Comparison of ENCODE assay signal across 9 mouse cellular contexts in the genomic region with DNA sequence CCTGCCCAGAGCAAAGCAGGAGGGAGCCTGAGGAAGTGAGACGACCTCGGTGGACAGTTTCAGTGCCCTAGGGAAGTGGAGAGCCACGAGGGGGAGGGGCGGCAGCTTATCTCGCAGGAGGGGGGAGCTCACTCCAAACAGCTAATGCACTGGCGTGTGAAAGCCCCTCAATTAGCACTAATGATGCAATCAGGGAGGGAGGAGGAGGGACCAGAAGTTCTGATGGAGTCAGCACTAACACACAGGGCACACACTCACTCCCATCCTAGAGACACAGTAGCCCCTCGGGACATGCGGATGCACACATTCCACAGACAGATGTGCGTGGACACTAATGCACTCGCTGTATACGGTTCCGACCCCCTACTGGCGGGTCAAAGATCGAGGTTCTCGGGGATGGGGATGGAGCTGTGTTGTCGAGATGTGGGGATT. TPM values are rescaled to one million over a fixed set of nuclear protein-coding genes. Genes with fewer than 3 reads are reported as not detected.
DNase-seq lines count a peak whose midpoint lies in the region; ATAC-seq lines count a peak whose summit lies in the region.
"Had no signal": no experiment of that assay in that cellular context is flagged by ENCODE, and none has a peak within 500 bp of the region (broad histone marks: within the 10 kb centered on the region; RNA-seq: fewer than 3 reads in every experiment).

No protein-coding gene starts in this region.

- under 1% methylated on average over 16 of the region's 16 CpGs for WGBS in forebrain, embryonic 11.5 days
- WGBS in hindbrain, embryonic 10.5 days = under 1% methylated on average over 16 of the region's 16 CpGs
- WGBS in limb, embryonic 11.5 days = under 1% methylated on average over 16 of the region's 16 CpGs
- 3% methylated on average over 16 of the region's 16 CpGs for WGBS in stomach, embryonic 16.5 days

- H3K4me3 ChIP-seq in forebrain, embryonic 11.5 days (ENCODE audit: low read depth, low read length) = peak overlapping the region; percentile 69
- H3K4me3 ChIP-seq in hindbrain, embryonic 10.5 days = peak overlapping the region; percentile 80
- H3K4me3 ChIP-seq in limb, embryonic 11.5 days (ENCODE audit: low read depth, low read length) = peak overlapping the region; percentile 65
- H3K4me3 ChIP-seq in stomach, embryonic 16.5 days (replicated peaks; ENCODE audit: low read length) = peak overlapping the region; percentile 84

- H3K9me3 ChIP-seq in forebrain, embryonic 11.5 days (ENCODE audit: control insufficient read depth, low read length) = no peaks in the 10 kb centered on the region
- H3K9me3 ChIP-seq in hindbrain, embryonic 10.5 days = no peaks in the 10 kb centered on the region
- H3K9me3 ChIP-seq in limb, embryonic 11.5 days (ENCODE audit: control insufficient read depth, low read length) = no peaks in the 10 kb centered on the region
- H3K9me3 ChIP-seq in stomach, embryonic 16.5 days (replicated peaks; ENCODE audit: control insufficient read depth, low read length) = no peaks in the 10 kb centered on the region

- intact Hi-C loops in gastrocnemius, postnatal 36 days (cut with DNase I) = loop anchor here (5.0 kb wide), 2 partner anchors 38 to 87 kb away; no protein-coding TSS in a partner anchor

- no peaks in the 10 kb centered on the region for H3K36me3 ChIP-seq in forebrain, embryonic 11.5 days (ENCODE audit: control insufficient read depth, insufficient read depth, low read length)
- H3K36me3 ChIP-seq in hindbrain, embryonic 10.5 days = no peaks in the 10 kb centered on the region
- H3K36me3 ChIP-seq in limb, embryonic 11.5 days (ENCODE audit: control insufficient read depth, insufficient read depth, low read length) = no peaks in the 10 kb centered on the region
- H3K36me3 ChIP-seq in stomach, embryonic 16.5 days (ENCODE audit: control insufficient read depth, insufficient read depth, low read length) = no peaks in the 10 kb centered on the region
- H3K36me3 ChIP-seq: G1E had no signal

- peak overlapping the region; percentile 94 for H3K4me2 ChIP-seq in forebrain, embryonic 11.5 days (ENCODE audit: low read depth, low read length, severe bottlenecking)
- H3K4me2 ChIP-seq in limb, embryonic 11.5 days (ENCODE audit: low read depth, severe bottlenecking) = peak overlapping the region; percentile 80
- H3K4me2 ChIP-seq in stomach, embryonic 16.5 days (ENCODE audit: low read depth, low read length) = peak overlapping the region; percentile 89

- peak; percentile 64 for ATAC-seq in forebrain, embryonic 11.5 days (replicated peaks; ENCODE audit: low FRiP score)
- peak; percentile 48 for ATAC-seq in limb, embryonic 11.5 days (ENCODE audit: insufficient number of reproducible peaks, low FRiP score, low TSS enrichment, low read depth)
- 0 out of 2 replicates have a peak, but pooled peaks have one; percentile 5 for ATAC-seq in stomach, embryonic 16.5 days (ENCODE audit: insufficient read depth, low FRiP score)

- H3K9ac ChIP-seq in forebrain, embryonic 11.5 days (ENCODE audit: low read length) = peak overlapping the region; percentile 88
- H3K9ac ChIP-seq in limb, embryonic 11.5 days (ENCODE audit: low read length) = peak overlapping the region; percentile 72
- H3K9ac ChIP-seq in stomach, embryonic 16.5 days (ENCODE audit: low read length) = peak overlapping the region; percentile 98

- H3K4me1 ChIP-seq in forebrain, embryonic 11.5 days (replicated peaks; ENCODE audit: control insufficient read depth, insufficient read depth, low read length) = peaks cover 16% of the 10 kb centered on the region
- H3K4me1 ChIP-seq in hindbrain, embryonic 10.5 days (replicated peaks) = peaks cover 71% of the 10 kb centered on the region
- peaks cover 33% of the 10 kb centered on the region for H3K4me1 ChIP-seq in limb, embryonic 11.5 days (ENCODE audit: control insufficient read depth, insufficient read depth, low read length)
- peaks cover 31% of the 10 kb centered on the region for H3K4me1 ChIP-seq in stomach, embryonic 16.5 days (ENCODE audit: control insufficient read depth, insufficient read depth, low read length)

- peak overlapping the region; percentile 78 for H3K27ac ChIP-seq in forebrain, embryonic 11.5 days (ENCODE audit: low read depth, low read length)
- H3K27ac ChIP-seq in hindbrain, embryonic 10.5 days = peak overlapping the region; percentile 97
- H3K27ac ChIP-seq in limb, embryonic 11.5 days (replicated peaks; ENCODE audit: low read depth, low read length) = peak overlapping the region; percentile 21; the same call in 1 of the 2 replicates
- H3K27ac ChIP-seq in stomach, embryonic 16.5 days (ENCODE audit: low read length) = peak overlapping the region; percentile 89

- no peaks in the 10 kb centered on the region; the same call in 1 of the 2 replicates for H3K27me3 ChIP-seq in forebrain, embryonic 11.5 days (ENCODE audit: control insufficient read depth, insufficient read depth, low read length)
- peaks cover 67% of the 10 kb centered on the region for H3K27me3 ChIP-seq in hindbrain, embryonic 10.5 days (ENCODE audit: insufficient read depth, poor library complexity, severe bottlenecking)
- peaks cover 65% of the 10 kb centered on the region for H3K27me3 ChIP-seq in limb, embryonic 11.5 days (ENCODE audit: control insufficient read depth, insufficient read depth, low read length)
- no peaks in the 10 kb centered on the region for H3K27me3 ChIP-seq in stomach, embryonic 16.5 days (ENCODE audit: control insufficient read depth, insufficient read depth, low read length)

- peak; percentile 51 for DNase-seq in gastrocnemius, adult 18-20 months (ENCODE audit: low spot score)
- no peak for DNase-seq in gastrocnemius, postnatal 36 days
- peak; percentile 76 to 89 for DNase-seq in adrenal gland, adult (ENCODE audit: inconsistent age in 2 of 2, low spot score in 1 of 2)
- peak; percentile 90 for DNase-seq in forebrain, embryonic 11.5 days (ENCODE audit: low spot score)
- DNase-seq in hindbrain, embryonic 10.5 days (ENCODE audit: low spot score) = peak; percentile 72
- DNase-seq in limb, embryonic 11.5 days (ENCODE audit: low spot score) = peak; percentile 58
- peak; percentile 75 for DNase-seq in mesoderm, embryonic 11.5 days (ENCODE audit: low read depth, low spot score)

RNA-seq across cellular contexts. Expression of a gene that starts 0.9 kb away (rescaled TPM):
- 100 to 1,000 TPM in 1 of 2 experiments, 10 to 100 TPM in 1; 78.1 to 111 TPM for total RNA-seq in gastrocnemius, adult 18-20 months (2021)
- total RNA-seq in gastrocnemius, postnatal 36 days (2021) = 10 to 100 TPM; 86.3 to 90.2 TPM
- 9.4 and 10.0 TPM in 2 replicates for polyA plus RNA-seq in forebrain, embryonic 11.5 days (2014; fragmentation: Nextera tagmentation; extraction: Ambion mirVana)
- polyA plus RNA-seq in hindbrain, embryonic 10.5 days (2016; fragmentation: Nextera tagmentation; extraction: Ambion mirVana) = 9.1 and 11.4 TPM in 2 replicates
- 21.8 and 22.6 TPM in 2 replicates for polyA plus RNA-seq in limb, embryonic 11.5 days (2014; fragmentation: Nextera tagmentation; extraction: Ambion mirVana)
- 16.2 and 16.4 TPM in 2 replicates for polyA plus RNA-seq in stomach, embryonic 16.5 days (2015; fragmentation: Nextera tagmentation; extraction: Ambion mirVana)
- total RNA-seq: G1E had no signal
- polyA plus RNA-seq: G1E had no signal

Comparison
In these comparisons a context has a peak if more than half of its experiments do, and no peak if none do; other contexts are left out.
1. DNase-seq: peak in gastrocnemius, adult 18-20 months (single experiment), adrenal gland, adult (2 of 2), forebrain, embryonic 11.5 days (single experiment), hindbrain, embryonic 10.5 days (single experiment), limb, embryonic 11.5 days (single experiment) and mesoderm, embryonic 11.5 days (single experiment); none in gastrocnemius, postnatal 36 days (0 of 2).
2. ATAC-seq: peak in every context shown above with its lines; median percentile 64 in forebrain, embryonic 11.5 days; 48 in limb, embryonic 11.5 days; 5 in stomach, embryonic 16.5 days.
3. H3K27ac ChIP-seq: peak in every context shown above with its lines; median percentile 97 in hindbrain, embryonic 10.5 days; 89 in stomach, embryonic 16.5 days; 78 in forebrain, embryonic 11.5 days; 21 in limb, embryonic 11.5 days.
4. Peak in every context shown above with its lines, with median percentiles within 50 percentile points of each other: H3K4me2 ChIP-seq, H3K4me3 ChIP-seq and H3K9ac ChIP-seq.